Mouse (Mus musculus) neural tube, embryonic 14.5 days (tissue): Measurements from ENCODE around the gene Ubp1. TPM values are rescaled to one million over a fixed set of nuclear protein-coding genes. Genes with fewer than 3 reads are reported as not detected.
A peak's percentile ranks its signal among the peaks of the same experiment; 100 is the strongest.

Experiments used
- ATAC-seq: fragments of 200-750 bp; cut with Nextera tagmentation; 2 replicates; pipeline ENCODE4 v1.8.0; 2017; ENCODE audit warnings: low read depth, mild to moderate bottlenecking, moderate TSS enrichment, moderate library complexity
- H3K27ac ChIP-seq: fragments of 300-500 bp; sonication (generic); 2 replicates; pipeline ENCODE4 v1.5.1; 2014; ENCODE audit warnings: low read depth, mild to moderate bottlenecking, control low read depth, low read length, moderate library complexity, mixed read lengths
- H3K27me3 ChIP-seq: fragments of 300-500 bp; sonication (generic); 2 replicates; pipeline ENCODE4 v1.6.1; 2014; ENCODE audit warnings: low read length; ENCODE audit not compliant: control insufficient read depth, insufficient read depth
- H3K36me3 ChIP-seq: fragments of 300-500 bp; sonication (generic); 2 replicates; pipeline ENCODE4 v1.6.1; 2014; ENCODE audit warnings: low read length, mixed read lengths; ENCODE audit not compliant: control insufficient read depth, insufficient read depth
- H3K4me1 ChIP-seq: fragments of 300-500 bp; sonication (generic); 2 replicates; pipeline ENCODE4 v1.6.1; 2014; ENCODE audit warnings: low read length; ENCODE audit not compliant: control insufficient read depth, insufficient read depth
- H3K4me2 ChIP-seq: fragments of 300-500 bp; sonication (generic); 2 replicates; pipeline ENCODE4 v1.6.1; 2014; ENCODE audit warnings: mild to moderate bottlenecking, low read depth, low read length, control low read depth
- H3K4me3 ChIP-seq: fragments of 300-500 bp; sonication (generic); 2 replicates; pipeline ENCODE4 v1.5.1; 2014; ENCODE audit warnings: low read depth, low read length, control low read depth, mixed read lengths
- H3K9ac ChIP-seq: fragments of 300-500 bp; sonication (generic); replicated peaks from 2 replicates; pipeline ENCODE4 v1.6.1; 2014; ENCODE audit warnings: low read depth, mild to moderate bottlenecking, control low read depth, low read length, mixed read lengths
- H3K9me3 ChIP-seq: fragments of 300-500 bp; sonication (generic); 2 replicates; pipeline ENCODE4 v1.6.1; 2016; ENCODE audit warnings: low read length; ENCODE audit not compliant: control insufficient read depth
- WGBS: fragments of 180-500 bp; shearing (Covaris S2); extraction: QIAGEN DNeasy Blood & Tissue Kit; methylation state at CpG from one replicate; pipeline ENCODE4 v1.1.7; 2014; 5-methylcytosine and 5-hydroxymethylcytosine counted together
- polyA plus RNA-seq: library from polyadenylated mRNA; unstranded; fragments of >200 nt; fragmentation: Nextera tagmentation; extraction: Ambion mirVana; gene quantifications from 2 replicates; pipeline ENCODE4 v1.2.1, GENCODE M21; 2014

The Ubp1 gene
- polyA plus RNA-seq, 1 experiment from 2014 or later, result 43.7 TPM

GRCm38 (mm10) chr9:114015724-114016123 is 85.0 kb downstream of the Ubp1 start:
- Histone ChIP-seq H3K9me3 (no peaks in the 10 kb centered on the region), H3K9ac (no peak overlapping the region), H3K36me3 (no peaks in the 10 kb centered on the region), H3K27me3 (no peaks in the 10 kb centered on the region), H3K4me3 (no peak overlapping the region), H3K27ac (no peak overlapping the region), H3K4me2 (no peak overlapping the region), H3K4me1 (no peaks in the 10 kb centered on the region)
- 89% methylated on average over 4 of the region's 4 CpGs for WGBS
- no peak for ATAC-seq

GRCm38 (mm10) chr9:114016402-114016801 is 85.7 kb downstream of the Ubp1 start:
- H3K27me3 ChIP-seq, result no peaks in the 10 kb centered on the region
- WGBS, result 76% methylated on average over 4 of the region's 4 CpGs
- no peaks in the 10 kb centered on the region for H3K9me3 ChIP-seq
- H3K27ac ChIP-seq, result no peak overlapping the region
- ATAC-seq, result no peak
- no peak overlapping the region for H3K4me2 ChIP-seq
- no peaks in the 10 kb centered on the region for H3K36me3 ChIP-seq
- H3K9ac ChIP-seq, result no peak overlapping the region
- H3K4me3 ChIP-seq, result no peak overlapping the region
- no peaks in the 10 kb centered on the region for H3K4me1 ChIP-seq

- Histone ChIP-seq H3K27me3 (no peaks in the 10 kb centered on the region), H3K9me3 (no peaks in the 10 kb centered on the region), H3K27ac (no peak overlapping the region), H3K4me3 (no peak overlapping the region), H3K9ac (no peak overlapping the region), H3K4me2 (no peak overlapping the region), H3K36me3 (no peaks in the 10 kb centered on the region), H3K4me1 (no peaks in the 10 kb centered on the region)
- 93% methylated on average over 7 of the region's 7 CpGs for whole genome bisulfite sequencing
- ATAC-seq, result no peak
Measured at GRCm38 (mm10) chr9:114019012-114019762, 88.5 kb downstream of the Ubp1 start.

- Histone ChIP-seq H3K27me3 (no peaks in the 10 kb centered on the region), H3K4me1 (peaks cover 12% of the 10 kb centered on the region), H3K27ac (no peak overlapping the region), H3K9me3 (no peaks in the 10 kb centered on the region), H3K4me2 (no peak overlapping the region), H3K9ac (no peak overlapping the region), H3K4me3 (no peak overlapping the region), H3K36me3 (no peaks in the 10 kb centered on the region)
- 64% methylated on average over 4 of the region's 4 CpGs for WGBS
- no peak for ATAC-seq
Measured at GRCm38 (mm10) chr9:114022141-114022540, 91.4 kb downstream of the Ubp1 start.

GRCm38 (mm10) chr9:114025182-114025581 is 94.4 kb downstream of the Ubp1 start:
- peak overlapping the region; percentile 25; the same call in 1 of the 2 replicates for H3K9ac ChIP-seq
- WGBS, result 48% methylated on average over 9 of the region's 9 CpGs
- ATAC-seq, result no peak
- no peaks in the 10 kb centered on the region for H3K36me3 ChIP-seq
- no peaks in the 10 kb centered on the region for H3K27me3 ChIP-seq
- H3K4me2 ChIP-seq, result peak overlapping the region; percentile 72
- H3K9me3 ChIP-seq, result no peaks in the 10 kb centered on the region
- H3K4me1 ChIP-seq, result peaks cover 12% of the 10 kb centered on the region
- H3K27ac ChIP-seq, result no peak overlapping the region
- peak overlapping the region; percentile 6; the same call in 1 of the 2 replicates for H3K4me3 ChIP-seq

- ATAC-seq, result no peak
- WGBS, result 10% methylated on average over 8 of the region's 8 CpGs
- Histone ChIP-seq H3K36me3 (no peaks in the 10 kb centered on the region), H3K4me2 (peak overlapping the region; percentile 72), H3K4me1 (peaks cover 12% of the 10 kb centered on the region), H3K9me3 (no peaks in the 10 kb centered on the region), H3K4me3 (peak overlapping the region; percentile 68), H3K27me3 (no peaks in the 10 kb centered on the region), H3K9ac (peak overlapping the region; percentile 82), H3K27ac (peak overlapping the region; percentile 67; the same call in 1 of the 2 replicates)
Measured at GRCm38 (mm10) chr9:114025846-114026245, 95.1 kb downstream of the Ubp1 start.

- no peaks in the 10 kb centered on the region for H3K9me3 ChIP-seq
- peak overlapping the region; percentile 67 for H3K27ac ChIP-seq
- H3K36me3 ChIP-seq, result no peaks in the 10 kb centered on the region
- peak overlapping the region; percentile 68 for H3K4me3 ChIP-seq
- peak; percentile 97 for ATAC-seq
- peaks cover 12% of the 10 kb centered on the region for H3K4me1 ChIP-seq
- no peaks in the 10 kb centered on the region for H3K27me3 ChIP-seq
- WGBS, result under 1% methylated on average over 46 of the region's 52 CpGs
- H3K4me2 ChIP-seq, result peak overlapping the region; percentile 72
- H3K9ac ChIP-seq, result peak overlapping the region; percentile 82
Measured at GRCm38 (mm10) chr9:114026261-114026934, 95.7 kb downstream of the Ubp1 start.
